Mouse (Mus musculus) MEL (cell line): ENCODE results near the gene Kif11. TPM values are rescaled to one million over a fixed set of nuclear protein-coding genes. Genes with fewer than 3 reads are reported as not detected.
A peak's percentile ranks its signal among the peaks of the same experiment; 100 is the strongest.

Experiments
- DNase-seq: peaks from one replicate; pipeline ENCODE4 v3.0.0; 2011; ENCODE audit warnings: low read depth, low spot score
- H3K27ac ChIP-seq: 2 replicates; pipeline ENCODE4 v1.5.1; 2012; ENCODE audit warnings: low read depth, mild to moderate bottlenecking, control low read depth, low read length, moderate library complexity; ENCODE audit not compliant: control insufficient read depth
- H3K27me3 ChIP-seq, 2 experiments: fragments of 150-350 bp in 1 of 2; sonication (generic) in 1 of 2; 2 replicates each; pipeline ENCODE4 v1.6.1; 2012; ENCODE audit warnings: low read length in 2 of 2, mild to moderate bottlenecking in 2 of 2, improper control_type of control experiment in 1 of 2, moderate library complexity in 1 of 2; ENCODE audit not compliant: insufficient read depth in 2 of 2, control insufficient read depth in 1 of 2
- H3K36me3 ChIP-seq, 2 experiments: 2 replicates each; pipeline ENCODE4 v1.6.1; 2012 to 2014; ENCODE audit warnings: low read length in 2 of 2, improper control_type of control experiment in 1 of 2, inconsistent platforms in 1 of 2, mild to moderate bottlenecking in 1 of 2; ENCODE audit not compliant: insufficient read depth in 2 of 2, control insufficient read depth in 1 of 2
- H3K4me1 ChIP-seq, 2 experiments: fragments of 150-350 bp in 1 of 2; sonication (generic) in 1 of 2; 2 replicates each; pipeline ENCODE4 v1.6.1; 2012; ENCODE audit warnings: low read length in 2 of 2, improper control_type of control experiment in 1 of 2, mild to moderate bottlenecking in 1 of 2; ENCODE audit not compliant: insufficient read depth in 2 of 2, control insufficient read depth in 1 of 2
- H3K4me3 ChIP-seq, 2 experiments: fragments of 150-350 bp in 1 of 2; sonication (generic) in 1 of 2; 2 replicates each; pipeline ENCODE4 v1.5.1; 2012; ENCODE audit warnings: low read depth in 2 of 2, low read length in 2 of 2, mild to moderate bottlenecking in 2 of 2, moderate library complexity in 2 of 2, control low read depth in 1 of 2, improper control_type of control experiment in 1 of 2; ENCODE audit not compliant: control insufficient read depth in 1 of 2, insufficient read depth in 1 of 2
- H3K79me2 ChIP-seq: 2 replicates; pipeline ENCODE4 v1.6.1; 2012; ENCODE audit warnings: mild to moderate bottlenecking, low read length, moderate library complexity; ENCODE audit not compliant: control insufficient read depth, poor library complexity, insufficient read depth
- H3K9ac ChIP-seq: 2 replicates; pipeline ENCODE4 v1.6.1; 2012; ENCODE audit warnings: low read depth, mild to moderate bottlenecking, control low read depth, low read length, moderate library complexity; ENCODE audit not compliant: control insufficient read depth, poor library complexity, severe bottlenecking
- H3K9me3 ChIP-seq: fragments of 150-350 bp; sonication (generic); replicated peaks from 2 replicates; pipeline ENCODE4 v1.6.1; 2012; ENCODE audit warnings: mild to moderate bottlenecking, low read length, improper control_type of control experiment, moderate library complexity; ENCODE audit not compliant: insufficient read depth
- BHLHE40 ChIP-seq: IDR thresholded peaks from 2 replicates; pipeline ENCODE4 v1.6.1; 2012; ENCODE audit warnings: low read depth, mild to moderate bottlenecking, inconsistent platforms, low read length, improper control_type of control experiment, borderline replicate concordance
- CHD1 ChIP-seq: IDR thresholded peaks from 2 replicates; pipeline ENCODE4 v1.6.1; 2012; ENCODE audit warnings: low read depth, mild to moderate bottlenecking, inconsistent platforms, low read length, improper control_type of control experiment
- CTCF ChIP-seq, 3 experiments: IDR thresholded peaks in 2 of 3; conservative IDR thresholded peaks in 1 of 3; 2 replicates each; pipeline ENCODE4 v1.5.1; 2011 to 2012; ENCODE audit warnings: low read length in 3 of 3, low read depth in 2 of 3, mild to moderate bottlenecking in 2 of 3, improper control_type of control experiment in 1 of 3, inconsistent platforms in 1 of 3, mixed read lengths in 1 of 3, moderate library complexity in 1 of 3; ENCODE audit not compliant: control insufficient read depth in 1 of 3, insufficient read depth in 1 of 3, poor library complexity in 1 of 3, severe bottlenecking in 1 of 3
- E2F4 ChIP-seq: IDR thresholded peaks from 2 replicates; pipeline ENCODE4 v1.6.1; 2011; ENCODE audit warnings: low read depth, low read length, improper control_type of control experiment, borderline replicate concordance
- GATA1 ChIP-seq: IDR thresholded peaks from 2 replicates; pipeline ENCODE4 v1.6.1; 2011; ENCODE audit warnings: low read depth, low read length, improper control_type of control experiment
- MAZ ChIP-seq: IDR thresholded peaks from 2 replicates; pipeline ENCODE4 v1.6.1; 2012; ENCODE audit warnings: low read depth, mild to moderate bottlenecking, inconsistent platforms, low read length, improper control_type of control experiment
- MXI1 ChIP-seq: IDR thresholded peaks from 2 replicates; pipeline ENCODE4 v1.6.1; 2011; ENCODE audit warnings: mild to moderate bottlenecking, low read depth, low read length, improper control_type of control experiment
- NELFE ChIP-seq: IDR thresholded peaks from 2 replicates; pipeline ENCODE4 v1.6.1; 2011; ENCODE audit warnings: low read depth, low read length, improper control_type of control experiment
- POLR2AphosphoS5 ChIP-seq: IDR thresholded peaks from 2 replicates; pipeline ENCODE4 v1.6.1; 2012; ENCODE audit warnings: low read depth, borderline replicate concordance, mild to moderate bottlenecking, inconsistent platforms, low read length, moderate library complexity, mixed read lengths
- RAD21 ChIP-seq: IDR thresholded peaks from 2 replicates; pipeline ENCODE4 v1.6.1; 2011; ENCODE audit warnings: mild to moderate bottlenecking, low read depth, low read length, improper control_type of control experiment
- SMC3 ChIP-seq: IDR thresholded peaks from 2 replicates; pipeline ENCODE4 v1.6.1; 2011; ENCODE audit warnings: low read depth, low read length, improper control_type of control experiment
- TAL1 ChIP-seq: IDR thresholded peaks from 2 replicates; pipeline ENCODE4 v1.6.1; 2012; ENCODE audit warnings: mild to moderate bottlenecking, inconsistent platforms, low read length, moderate library complexity, mixed read lengths
- USF1 ChIP-seq: IDR thresholded peaks from 2 replicates; pipeline ENCODE4 v1.6.1; 2014; ENCODE audit warnings: low read depth, mild to moderate bottlenecking, inconsistent platforms, low read length, improper control_type of control experiment, moderate library complexity
- ZC3H11A ChIP-seq: IDR thresholded peaks from 2 replicates; pipeline ENCODE4 v1.6.1; 2012; ENCODE audit warnings: low read depth, mild to moderate bottlenecking, inconsistent platforms, low read length, improper control_type of control experiment
- polyA plus RNA-seq, 2 experiments: library from polyadenylated mRNA; stranded (reverse) in 1 of 2; unstranded in 1 of 2; fragments of >175 nt in 1 of 2; fragments of >200 nt in 1 of 2; gene quantifications; 2 replicates each; pipeline versions ENCODE4 v1.2.1 to v1.2.4; 2012; ENCODE audit warnings: low replicate concordance in 2 of 2, low read depth in 1 of 2; ENCODE audit not compliant: insufficient read length in 2 of 2, insufficient read depth in 1 of 2, missing spikeins in 1 of 2
- total RNA-seq: library from RNA; depleted of rRNA; stranded (reverse); fragments of 300-350 nt; gene quantifications from 2 replicates; pipeline ENCODE4 v1.2.3, GENCODE M21; 2012

Gene Kif11
- total and polyA plus RNA-seq, 3 experiments: 44.8 to 50.5 (median 50.1) TPM

DNA sequence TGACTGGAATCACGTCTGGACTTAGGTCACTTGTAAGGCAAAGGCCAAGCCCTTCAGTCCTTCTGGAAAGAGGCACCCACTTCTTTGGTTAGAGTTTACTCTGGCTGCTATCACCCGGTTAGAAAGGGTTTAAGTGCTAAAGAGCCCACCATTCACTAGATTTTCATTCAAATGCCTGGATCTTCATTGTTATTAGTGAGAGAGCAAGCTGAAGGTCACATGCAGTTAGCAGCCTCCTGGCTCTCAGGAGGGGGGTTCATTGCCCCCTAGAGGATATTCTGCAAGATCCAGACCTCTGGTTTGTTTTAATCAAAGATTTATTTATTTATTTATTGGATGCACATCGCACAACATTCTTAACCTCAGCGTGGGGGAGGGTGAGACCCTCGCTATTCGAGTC, 24.7 kb downstream of the Kif11 start:
- peaks cover 0 to 55% of the 10 kb centered on the region in 2 experiments; a peak in 2 of 4 replicates for H3K36me3 ChIP-seq
- H3K27me3 ChIP-seq: no peaks in the 10 kb centered on the region
- no peaks in the 10 kb centered on the region for H3K4me1 ChIP-seq
- H3K9ac ChIP-seq: no peak overlapping the region
- H3K79me2 ChIP-seq: no peaks in the 10 kb centered on the region
- TF ChIP-seq ZC3H11A: no peak
- TF ChIP-seq NELFE: no peak
- no peak for TF ChIP-seq MXI1
- no peak for TF ChIP-seq MAZ
- TF ChIP-seq BHLHE40: no peak
- TF ChIP-seq GATA1: no peak
- TF ChIP-seq CHD1: no peak
- no peak overlapping the region for H3K27ac ChIP-seq
- H3K4me3 ChIP-seq: no peak overlapping the region
- DNase-seq: no peak
- H3K9me3 ChIP-seq: no peaks in the 10 kb centered on the region

DNA sequence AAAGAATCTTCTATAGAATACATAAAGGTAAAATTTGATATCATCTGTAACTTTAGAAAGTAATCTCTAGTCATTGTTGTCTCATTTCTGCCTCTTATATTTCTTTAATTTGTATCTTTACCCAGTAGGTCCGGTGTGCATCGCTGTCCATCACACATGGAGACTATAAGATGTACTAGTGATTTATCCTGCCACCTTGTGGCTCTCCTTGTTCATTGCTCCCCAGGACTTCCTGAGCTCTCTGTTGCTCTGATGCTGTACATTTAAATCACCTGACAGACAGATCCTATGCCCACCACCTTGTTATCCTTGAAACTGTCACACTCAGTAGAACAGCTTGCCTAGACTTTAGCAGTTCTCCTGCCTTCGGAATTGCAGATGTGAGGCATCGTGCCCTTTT, 42.1 kb downstream of the Kif11 start:
- no peak overlapping the region for H3K4me3 ChIP-seq
- TF ChIP-seq TAL1: no peak
- TF ChIP-seq CTCF (IDR thresholded peaks at IDR 0.05 in 2 of 3, conservative IDR thresholded peaks at IDR 0.05 in 1 of 3; ENCODE audit: control insufficient read depth in 1 of 3, insufficient read depth in 1 of 3, low read depth in 2 of 3, low read length in 3 of 3, poor library complexity in 1 of 3, severe bottlenecking in 1 of 3): peak; percentile 19 to 69 (median 63); a peak in 4 of 6 replicates
- TF ChIP-seq SMC3: peak; percentile 59
- TF ChIP-seq RAD21: peak; percentile 43
- TF ChIP-seq POLR2AphosphoS5: no peak
- TF ChIP-seq, all 39 proteins: peak for 3
- Histone ChIP-seq H3K27ac (no peak overlapping the region), H3K4me1 (no peaks in the 10 kb centered on the region), H3K36me3 (peaks cover 0 to 21% of the 10 kb centered on the region in 2 experiments; a peak in 2 of 4 replicates), H3K79me2 (no peaks in the 10 kb centered on the region), H3K9ac (no peak overlapping the region), H3K27me3 (no peaks in the 10 kb centered on the region), H3K9me3 (no peaks in the 10 kb centered on the region)
- peak; percentile 63 for DNase-seq

DNA sequence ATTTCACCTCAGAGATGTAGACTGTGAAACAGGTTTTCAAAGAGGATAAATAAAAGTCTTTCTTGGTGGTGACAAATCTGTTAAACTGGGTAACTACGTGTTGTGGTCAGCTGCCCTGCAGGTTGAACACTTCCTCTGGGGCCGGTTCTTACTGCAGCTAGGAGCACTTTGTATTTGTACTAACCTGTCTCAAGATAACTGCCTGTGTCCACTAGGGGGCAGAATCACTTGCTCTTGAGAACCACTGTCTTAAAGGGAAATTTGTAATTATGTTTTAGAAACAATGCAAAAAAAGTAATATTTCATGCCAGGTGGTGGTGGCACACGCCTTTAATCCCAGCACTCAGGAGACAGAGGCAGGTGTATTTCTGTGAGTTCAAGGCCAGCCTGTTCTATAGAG, 43.4 kb downstream of the Kif11 start:
- Histone ChIP-seq H3K4me3 (no peak overlapping the region), H3K79me2 (no peaks in the 10 kb centered on the region), H3K4me1 (no peaks in the 10 kb centered on the region), H3K36me3 (peaks cover 0 to 17% of the 10 kb centered on the region in 2 experiments; a peak in 2 of 4 replicates), H3K9ac (no peak overlapping the region), H3K27ac (no peak overlapping the region), H3K27me3 (no peaks in the 10 kb centered on the region), H3K9me3 (no peaks in the 10 kb centered on the region)
- peak; percentile 76 for TF ChIP-seq SMC3
- no peak for TF ChIP-seq USF1
- TF ChIP-seq CTCF (IDR thresholded peaks at IDR 0.05 in 2 of 3, conservative IDR thresholded peaks at IDR 0.05 in 1 of 3; ENCODE audit: control insufficient read depth in 1 of 3, insufficient read depth in 1 of 3, low read depth in 2 of 3, low read length in 3 of 3, poor library complexity in 1 of 3, severe bottlenecking in 1 of 3): peak; percentile 22 to 80 (median 75); a peak in 5 of 6 replicates
- peak; percentile 56 for TF ChIP-seq RAD21
- TF ChIP-seq ZC3H11A: peak; percentile 37; the same call in 1 of the 2 replicates
- TF ChIP-seq E2F4: no peak
- peak; percentile 87 for DNase-seq
